Mouse (Mus musculus) heart, adult 2 months (tissue): ENCODE data around the gene 3100002H09Rik.

Source experiments
- CTCF ChIP-seq: fragments of 200-600 bp; IDR thresholded peaks from 2 replicates; pipeline ENCODE4 v1.8.1; 2022; ENCODE audit warnings: antibody characterized with exemption, mild to moderate bottlenecking, moderate library complexity
- EP300 ChIP-seq: fragments of 200-500 bp; IDR thresholded peaks from 2 replicates; pipeline ENCODE4 v1.6.1; 2011; ENCODE audit warnings: low read depth, low read length, control low read depth; ENCODE audit not compliant: insufficient read depth
- POLR2A ChIP-seq: fragments of 200-500 bp; IDR thresholded peaks from 2 replicates; pipeline ENCODE4 v1.6.1; 2011; ENCODE audit warnings: mild to moderate bottlenecking, low read depth, low read length, control low read depth; ENCODE audit not compliant: insufficient read depth

GRCm38 (mm10) chr4:124605255-124605654 is 5.3 kb downstream of the 3100002H09Rik start:
- TF ChIP-seq CTCF, result no peak
- TF ChIP-seq POLR2A, result no peak
- TF ChIP-seq EP300, result no peak
